Mouse (Mus musculus) liver, postnatal 0 days (tissue): ENCODE data around the gene Ilkap.

Source experiments
- CTCF ChIP-seq: sonication (generic); IDR thresholded peaks from 2 replicates; pipeline ENCODE4 v1.5.1; 2016; ENCODE audit warnings: antibody characterized with exemption, low read depth
- EP300 ChIP-seq: IDR thresholded peaks from 2 replicates; pipeline ENCODE4 v1.6.1; 2016; ENCODE audit warnings: antibody characterized with exemption, low read depth, mild to moderate bottlenecking

GRCm38 (mm10) chr1:91350841-91351240, 47.8 kb downstream of the Ilkap start, which contains the start of gene Klhl30:
- TF ChIP-seq EP300 (no peak), CTCF (no peak)
